Mouse (Mus musculus): Measurements from ENCODE around the gene Cdk12.

- TF ChIP-seq GATA1 (IDR thresholded peaks at IDR 0.05; ENCODE audit: borderline replicate concordance, low read length) (no peak), FLI1 (IDR thresholded peaks at IDR 0.05; ENCODE audit: low read length) (no peak)
Observed at GRCm38 (mm10) chr11:98327136-98328030, 124.5 kb downstream of the Cdk12 start.
